Mouse (Mus musculus) MEL (cell line): ENCODE measurements around the gene 4930503B20Rik. TPM values are rescaled to one million over a fixed set of nuclear protein-coding genes. Genes with fewer than 3 reads are reported as not detected.

Experiments used
- DNase-seq: peaks from one replicate; pipeline ENCODE4 v3.0.0; 2011; ENCODE audit warnings: low read depth, low spot score
- H3K27ac ChIP-seq: 2 replicates; pipeline ENCODE4 v1.5.1; 2012; ENCODE audit warnings: low read depth, mild to moderate bottlenecking, control low read depth, low read length, moderate library complexity; ENCODE audit not compliant: control insufficient read depth
- H3K27me3 ChIP-seq, 2 experiments: fragments of 150-350 bp in 1 of 2; sonication (generic) in 1 of 2; 2 replicates each; pipeline ENCODE4 v1.6.1; 2012; ENCODE audit warnings: low read length in 2 of 2, mild to moderate bottlenecking in 2 of 2, improper control_type of control experiment in 1 of 2, moderate library complexity in 1 of 2; ENCODE audit not compliant: insufficient read depth in 2 of 2, control insufficient read depth in 1 of 2
- H3K36me3 ChIP-seq, 2 experiments: 2 replicates each; pipeline ENCODE4 v1.6.1; 2012 to 2014; ENCODE audit warnings: low read length in 2 of 2, improper control_type of control experiment in 1 of 2, inconsistent platforms in 1 of 2, mild to moderate bottlenecking in 1 of 2; ENCODE audit not compliant: insufficient read depth in 2 of 2, control insufficient read depth in 1 of 2
- H3K4me1 ChIP-seq, 2 experiments: fragments of 150-350 bp in 1 of 2; sonication (generic) in 1 of 2; 2 replicates each; pipeline ENCODE4 v1.6.1; 2012; ENCODE audit warnings: low read length in 2 of 2, improper control_type of control experiment in 1 of 2, mild to moderate bottlenecking in 1 of 2; ENCODE audit not compliant: insufficient read depth in 2 of 2, control insufficient read depth in 1 of 2
- H3K4me3 ChIP-seq, 2 experiments: fragments of 150-350 bp in 1 of 2; sonication (generic) in 1 of 2; 2 replicates each; pipeline ENCODE4 v1.5.1; 2012; ENCODE audit warnings: low read depth in 2 of 2, low read length in 2 of 2, mild to moderate bottlenecking in 2 of 2, moderate library complexity in 2 of 2, control low read depth in 1 of 2, improper control_type of control experiment in 1 of 2; ENCODE audit not compliant: control insufficient read depth in 1 of 2, insufficient read depth in 1 of 2
- H3K79me2 ChIP-seq: 2 replicates; pipeline ENCODE4 v1.6.1; 2012; ENCODE audit warnings: mild to moderate bottlenecking, low read length, moderate library complexity; ENCODE audit not compliant: control insufficient read depth, poor library complexity, insufficient read depth
- H3K9ac ChIP-seq: 2 replicates; pipeline ENCODE4 v1.6.1; 2012; ENCODE audit warnings: low read depth, mild to moderate bottlenecking, control low read depth, low read length, moderate library complexity; ENCODE audit not compliant: control insufficient read depth, poor library complexity, severe bottlenecking
- H3K9me3 ChIP-seq: fragments of 150-350 bp; sonication (generic); replicated peaks from 2 replicates; pipeline ENCODE4 v1.6.1; 2012; ENCODE audit warnings: mild to moderate bottlenecking, low read length, improper control_type of control experiment, moderate library complexity; ENCODE audit not compliant: insufficient read depth
- BHLHE40 ChIP-seq: IDR thresholded peaks from 2 replicates; pipeline ENCODE4 v1.6.1; 2012; ENCODE audit warnings: low read depth, mild to moderate bottlenecking, inconsistent platforms, low read length, improper control_type of control experiment, borderline replicate concordance
- CHD1 ChIP-seq: IDR thresholded peaks from 2 replicates; pipeline ENCODE4 v1.6.1; 2012; ENCODE audit warnings: low read depth, mild to moderate bottlenecking, inconsistent platforms, low read length, improper control_type of control experiment
- E2F4 ChIP-seq: IDR thresholded peaks from 2 replicates; pipeline ENCODE4 v1.6.1; 2011; ENCODE audit warnings: low read depth, low read length, improper control_type of control experiment, borderline replicate concordance
- ELF1 ChIP-seq: IDR thresholded peaks from 2 replicates; pipeline ENCODE4 v1.6.1; 2014; ENCODE audit warnings: low read depth, mild to moderate bottlenecking, inconsistent platforms, low read length, improper control_type of control experiment, moderate library complexity
- EP300 ChIP-seq, 2 experiments: IDR thresholded peaks; 2 replicates each; pipeline ENCODE4 v1.6.1; 2011; ENCODE audit warnings: improper control_type of control experiment in 2 of 2, low read length in 2 of 2, low read depth in 1 of 2, mild to moderate bottlenecking in 1 of 2
- GATA1 ChIP-seq: IDR thresholded peaks from 2 replicates; pipeline ENCODE4 v1.6.1; 2011; ENCODE audit warnings: low read depth, low read length, improper control_type of control experiment
- JUND ChIP-seq: IDR thresholded peaks from 2 replicates; pipeline ENCODE4 v1.6.1; 2011; ENCODE audit warnings: low read depth, mild to moderate bottlenecking, improper control_type of control experiment, low read length
- KAT2A ChIP-seq: conservative IDR thresholded peaks from 2 replicates; pipeline ENCODE4 v1.6.1; 2012; ENCODE audit warnings: low read depth, low read length, improper control_type of control experiment, inconsistent platforms
- MAFK ChIP-seq: IDR thresholded peaks from 2 replicates; pipeline ENCODE4 v1.6.1; 2011; ENCODE audit warnings: low read depth, mild to moderate bottlenecking, low read length, improper control_type of control experiment, borderline replicate concordance
- MAZ ChIP-seq: IDR thresholded peaks from 2 replicates; pipeline ENCODE4 v1.6.1; 2012; ENCODE audit warnings: low read depth, mild to moderate bottlenecking, inconsistent platforms, low read length, improper control_type of control experiment
- MEF2A ChIP-seq: IDR thresholded peaks from 2 replicates; pipeline ENCODE4 v1.6.1; 2014; ENCODE audit warnings: low read depth, mild to moderate bottlenecking, inconsistent platforms, low read length, improper control_type of control experiment; ENCODE audit not compliant: poor library complexity, insufficient replicate concordance, severe bottlenecking; ENCODE audit errors: extremely low read depth
- MXI1 ChIP-seq: IDR thresholded peaks from 2 replicates; pipeline ENCODE4 v1.6.1; 2011; ENCODE audit warnings: mild to moderate bottlenecking, low read depth, low read length, improper control_type of control experiment
- MYB ChIP-seq: IDR thresholded peaks from 2 replicates; pipeline ENCODE4 v1.6.1; 2011; ENCODE audit warnings: mild to moderate bottlenecking, low read depth, low read length, improper control_type of control experiment
- MYC ChIP-seq: IDR thresholded peaks from 2 replicates; pipeline ENCODE4 v1.6.1; 2011; ENCODE audit warnings: low read depth, mild to moderate bottlenecking, low read length, improper control_type of control experiment, moderate library complexity
- NELFE ChIP-seq: IDR thresholded peaks from 2 replicates; pipeline ENCODE4 v1.6.1; 2011; ENCODE audit warnings: low read depth, low read length, improper control_type of control experiment
- POLR2AphosphoS2 ChIP-seq: IDR thresholded peaks from 2 replicates; pipeline ENCODE4 v1.6.1; 2011; ENCODE audit warnings: low read length, improper control_type of control experiment
- RCOR1 ChIP-seq: IDR thresholded peaks from 2 replicates; pipeline ENCODE4 v1.6.1; 2012; ENCODE audit warnings: low read depth, mild to moderate bottlenecking, inconsistent platforms, low read length, improper control_type of control experiment
- TBP ChIP-seq: IDR thresholded peaks from 2 replicates; pipeline ENCODE4 v1.8.0; 2011; ENCODE audit warnings: low read depth, low read length, improper control_type of control experiment
- TCF12 ChIP-seq: IDR thresholded peaks from 2 replicates; pipeline ENCODE4 v1.6.1; 2014; ENCODE audit warnings: low read depth, mild to moderate bottlenecking, inconsistent platforms, low read length, improper control_type of control experiment, moderate library complexity
- UBTF ChIP-seq: IDR thresholded peaks from 2 replicates; pipeline ENCODE4 v1.6.1; 2012; ENCODE audit warnings: low read depth, mild to moderate bottlenecking, inconsistent platforms, low read length, improper control_type of control experiment, moderate library complexity, borderline replicate concordance; ENCODE audit not compliant: insufficient read depth
- ZC3H11A ChIP-seq: IDR thresholded peaks from 2 replicates; pipeline ENCODE4 v1.6.1; 2012; ENCODE audit warnings: low read depth, mild to moderate bottlenecking, inconsistent platforms, low read length, improper control_type of control experiment
- ZKSCAN1 ChIP-seq: IDR thresholded peaks from 2 replicates; pipeline ENCODE4 v1.6.1; 2012; ENCODE audit warnings: low read depth, mild to moderate bottlenecking, inconsistent platforms, low read length, improper control_type of control experiment, moderate library complexity
- ZMIZ1 ChIP-seq: IDR thresholded peaks from 2 replicates; pipeline ENCODE4 v1.6.1; 2012; ENCODE audit warnings: low read depth, mild to moderate bottlenecking, inconsistent platforms, low read length, improper control_type of control experiment, moderate library complexity
- ZNF384 ChIP-seq: IDR thresholded peaks from 2 replicates; pipeline ENCODE4 v1.6.1; 2012; ENCODE audit warnings: low read depth, mild to moderate bottlenecking, inconsistent platforms, low read length, improper control_type of control experiment
- polyA plus RNA-seq, 2 experiments: library from polyadenylated mRNA; stranded (reverse) in 1 of 2; unstranded in 1 of 2; fragments of >175 nt in 1 of 2; fragments of >200 nt in 1 of 2; gene quantifications; 2 replicates each; pipeline versions ENCODE4 v1.2.1 to v1.2.4; 2012; ENCODE audit warnings: low replicate concordance in 2 of 2, low read depth in 1 of 2; ENCODE audit not compliant: insufficient read length in 2 of 2, insufficient read depth in 1 of 2, missing spikeins in 1 of 2
- total RNA-seq: library from RNA; depleted of rRNA; stranded (reverse); fragments of 300-350 nt; gene quantifications from 2 replicates; pipeline ENCODE4 v1.2.3, GENCODE M21; 2012

The 4930503B20Rik gene
- total and polyA plus RNA-seq, 3 experiments, result 0.08 TPM; not detected in 2

DNA sequence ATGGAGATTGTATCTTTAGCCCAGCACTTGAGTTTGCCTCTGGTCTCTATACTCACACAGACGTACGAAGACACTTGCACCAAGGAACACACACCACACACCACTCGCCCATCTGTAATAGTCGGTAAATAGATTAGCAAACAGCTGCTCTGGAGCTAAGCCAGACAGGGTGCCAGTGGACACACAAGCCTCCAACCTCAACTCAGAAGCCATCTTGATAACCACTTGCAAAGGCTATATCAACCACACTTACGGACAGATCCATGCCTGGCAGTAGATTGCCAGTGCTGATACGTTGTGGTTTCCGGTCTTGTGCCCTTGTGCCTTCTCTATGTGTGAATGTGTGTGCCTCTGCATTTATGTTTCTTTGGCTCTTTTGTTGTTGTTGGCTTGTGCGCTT lies 35.3 kb upstream of the 4930503B20Rik start (continued):
- peak; percentile 74; the same call in 1 of the 2 replicates for TF ChIP-seq BHLHE40
- TF ChIP-seq MXI1, result no peak
- peak; percentile 63; the same call in 1 of the 2 replicates for TF ChIP-seq RCOR1

DNA sequence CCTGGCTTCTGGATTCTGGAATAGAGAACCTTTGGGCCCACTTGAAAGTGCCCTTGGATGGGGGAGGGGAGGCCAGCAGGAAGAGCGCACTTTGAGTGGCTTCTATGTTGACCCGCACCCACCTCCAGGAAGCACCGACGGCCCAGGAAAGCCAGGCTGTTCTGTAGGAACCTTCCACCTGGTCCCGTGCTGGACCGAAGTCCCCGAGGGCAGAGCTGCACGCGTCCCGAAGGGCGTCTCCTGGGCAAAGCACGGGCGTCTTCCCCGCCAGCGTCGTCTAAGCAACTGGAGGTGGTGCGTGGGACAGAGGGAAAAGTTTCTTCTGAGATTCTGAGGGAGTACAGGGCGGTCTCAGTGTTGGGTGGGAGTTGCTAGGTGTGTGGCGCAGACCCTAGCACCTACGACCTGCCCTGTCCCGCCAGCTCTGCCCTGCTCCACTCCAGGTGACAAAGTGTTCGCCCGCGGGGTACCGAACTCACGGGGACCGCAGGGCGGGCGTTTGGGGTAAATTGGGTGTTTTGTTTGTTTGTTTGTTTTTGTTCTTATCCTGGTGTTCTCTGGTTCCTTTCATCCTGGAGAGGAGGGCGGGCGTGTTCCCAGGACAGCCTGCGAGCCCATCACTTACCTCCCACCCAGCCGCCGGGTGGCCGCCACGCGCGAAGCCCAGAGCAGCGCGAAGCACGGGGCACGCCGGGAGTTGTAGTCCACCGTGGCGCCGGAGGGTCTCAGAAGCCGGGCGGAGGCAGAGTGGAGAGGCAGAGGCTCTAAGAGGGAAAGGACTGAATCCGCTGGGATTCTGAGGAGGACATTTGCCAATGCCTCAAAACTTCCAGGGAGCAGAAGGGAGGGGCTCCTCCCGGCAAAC lies 33.9 kb upstream of the 4930503B20Rik start, which contains the start of gene Samd13:
Gene Samd13, minus strand, starts transcription at position 782 of the 865 bp plus-strand sequence.
- H3K4me1 ChIP-seq, result peaks cover 7 to 17% of the 10 kb centered on the region in 2 experiments
- DNase-seq, result no peak
- H3K4me3 ChIP-seq, result no peak within 1 kb of the TSS
- no peak within 1 kb of the TSS for H3K9ac ChIP-seq
- no peak within 1 kb of the TSS for H3K27ac ChIP-seq
- no peak for TF ChIP-seq KAT2A
- no peak for TF ChIP-seq ZKSCAN1
- TF ChIP-seq MYB, result no peak
- no peak for TF ChIP-seq ELF1
- no peak for TF ChIP-seq ZC3H11A
- H3K27me3 ChIP-seq, result no peaks in the 10 kb centered on the region; a peak in 1 of 4 replicates
- H3K79me2 ChIP-seq, result no peaks in the 10 kb centered on the region
- H3K9me3 ChIP-seq, result no peaks in the 10 kb centered on the region
- peaks cover 0 to 15% of the 10 kb centered on the region in 2 experiments; a peak in 2 of 4 replicates for H3K36me3 ChIP-seq

DNA sequence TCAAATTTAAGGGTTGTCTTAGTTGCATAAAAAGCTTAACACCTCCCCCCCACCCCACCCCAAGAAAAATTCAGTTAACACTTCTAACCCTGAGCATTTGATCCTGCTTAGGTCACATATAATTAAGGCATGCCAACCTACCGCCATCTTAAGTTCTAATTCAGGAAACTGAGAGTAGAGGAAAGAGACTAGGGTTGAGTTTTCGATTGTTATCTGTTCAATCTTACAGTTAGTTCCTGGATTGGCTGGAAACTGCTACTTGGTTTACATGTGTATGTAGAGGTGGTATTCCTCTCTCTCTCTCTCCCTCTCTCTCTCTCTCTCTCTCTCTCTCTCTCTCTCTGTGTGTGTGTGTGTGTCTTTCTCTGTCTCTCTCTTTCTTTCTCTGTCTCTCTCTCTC lies 32.0 kb upstream of the 4930503B20Rik start:
- Histone ChIP-seq H3K27me3 (no peaks in the 10 kb centered on the region), H3K9me3 (no peaks in the 10 kb centered on the region), H3K36me3 (peaks cover 0 to 15% of the 10 kb centered on the region in 2 experiments; a peak in 2 of 4 replicates), H3K9ac (peak overlapping the region; percentile 75), H3K27ac (peak overlapping the region; percentile 93), H3K4me3 (peak overlapping the region; percentile 55 to 58), H3K4me1 (peaks cover 7 to 17% of the 10 kb centered on the region in 2 experiments), H3K79me2 (no peaks in the 10 kb centered on the region)
- DNase-seq, result peak; percentile 62
- TF ChIP-seq ELF1, result no peak
- TF ChIP-seq MEF2A, result no peak
- no peak for TF ChIP-seq TBP
- TF ChIP-seq E2F4, result no peak
- no peak for TF ChIP-seq CHD1
- TF ChIP-seq POLR2AphosphoS2, result no peak
- TF ChIP-seq GATA1, result peak; percentile 72
- peak; percentile 25 to 35; a peak in 2 of 4 replicates for TF ChIP-seq EP300 (IDR thresholded peaks at IDR 0.05; ENCODE audit: low read depth in 1 of 2, low read length in 2 of 2)
- TF ChIP-seq NELFE, result 0 out of 2 replicates have a peak, but pooled peaks have one; percentile 11
- no peak for TF ChIP-seq MYC
- TF ChIP-seq ZMIZ1, result no peak
- TF ChIP-seq MAFK, result no peak
- no peak for TF ChIP-seq MAZ
- TF ChIP-seq KAT2A, result no peak
- no peak for TF ChIP-seq UBTF
- TF ChIP-seq ZNF384, result no peak
- 0 out of 2 replicates have a peak, but pooled peaks have one; percentile 55 for TF ChIP-seq RCOR1
- no peak for TF ChIP-seq TCF12
- peak; percentile 81 for TF ChIP-seq JUND
